Mouse (Mus musculus) layer of hippocampus, adult 11-12 months (tissue): Measurements from ENCODE around the gene Pls3.
"Not testable (repeated sequence)": the region's sequence is repeated elsewhere in the genome, so short reads cannot be mapped to it uniquely, and the experiment has no call there.

Experiments used
- DNase-seq: peaks from one replicate; pipeline ENCODE4 v3.0.0; 2022; ENCODE audit warnings: low spot score

Pls3 gene

DNA sequence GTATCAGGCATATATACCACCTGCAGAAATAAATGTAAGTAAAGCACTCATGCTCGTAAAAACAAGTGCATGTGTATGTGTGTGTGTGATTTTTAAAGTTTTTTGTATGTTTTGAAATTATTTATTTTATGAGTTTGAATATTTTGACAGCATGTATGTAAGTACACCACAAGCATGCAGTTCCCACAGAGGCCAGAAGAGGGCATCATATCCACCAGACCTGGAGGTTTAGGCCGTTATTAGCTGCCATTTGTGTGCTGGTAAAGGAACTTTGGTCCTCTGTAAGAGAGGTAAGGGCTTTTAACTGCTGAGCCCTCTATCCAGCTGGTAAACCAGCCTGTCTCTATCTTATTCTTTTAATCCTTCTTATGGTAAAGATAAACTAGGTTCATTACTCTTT, 97.5 kb downstream of the Pls3 start:
- DNase-seq, result no peak

DNA sequence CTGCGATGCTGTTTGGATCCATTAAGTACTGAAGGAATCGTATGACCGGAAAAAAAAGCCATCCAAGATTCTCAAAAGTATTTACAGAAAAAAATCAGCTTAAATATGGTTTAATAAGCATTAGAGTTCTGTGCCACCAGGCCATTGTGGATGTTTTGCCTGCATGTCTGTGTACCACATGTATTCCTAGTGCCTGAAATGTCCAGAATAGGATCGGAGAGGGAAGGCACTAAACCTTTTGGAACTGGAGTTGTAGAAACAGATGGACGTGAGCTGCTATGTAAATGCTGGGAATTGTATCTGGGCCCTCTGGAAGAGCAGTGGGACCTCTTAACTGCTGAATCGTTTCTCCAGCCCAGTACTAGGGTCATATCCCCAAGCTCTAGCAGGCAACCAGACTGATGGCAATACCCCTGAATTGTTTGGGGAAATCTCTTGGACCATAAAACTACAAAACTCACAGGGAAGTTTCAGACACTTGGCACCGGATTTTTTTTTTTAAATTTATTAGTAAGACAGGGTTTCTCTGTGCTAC, 110.1 kb downstream of the Pls3 start:
- DNase-seq, result no peak

DNA sequence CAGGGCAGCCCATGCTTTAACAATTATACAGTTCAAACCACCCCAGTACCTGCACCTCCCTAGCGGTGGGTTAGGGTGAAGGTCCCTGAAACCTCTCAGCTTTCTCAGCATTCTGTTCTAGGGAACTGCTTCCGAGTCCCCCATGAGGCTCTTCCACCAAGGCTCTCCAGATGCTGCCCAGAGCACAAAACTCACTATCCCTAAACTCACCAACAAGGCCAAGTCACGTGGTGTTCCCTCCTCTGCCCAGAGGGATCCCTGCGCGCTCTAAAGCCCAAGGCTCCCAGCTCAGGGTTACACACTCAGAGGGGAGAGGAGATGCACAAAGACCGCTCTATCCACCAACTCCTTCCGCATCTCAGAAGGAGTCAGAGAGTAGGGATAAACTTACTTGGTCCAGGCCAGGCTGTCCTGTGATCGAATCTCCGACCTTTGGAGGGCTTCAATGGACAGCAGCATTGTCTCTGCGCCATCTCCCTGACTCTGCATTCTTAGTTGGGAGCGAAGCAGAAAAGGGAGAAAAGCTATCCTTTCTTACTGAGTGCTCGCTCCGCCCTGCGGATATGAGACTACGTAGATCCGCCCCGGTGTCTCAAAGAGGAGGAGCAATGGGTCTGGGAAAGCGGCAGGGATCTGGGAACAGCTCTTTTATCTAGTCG, 110.7 kb downstream of the Pls3 start:
- peak; percentile 54 for DNase-seq

DNA sequence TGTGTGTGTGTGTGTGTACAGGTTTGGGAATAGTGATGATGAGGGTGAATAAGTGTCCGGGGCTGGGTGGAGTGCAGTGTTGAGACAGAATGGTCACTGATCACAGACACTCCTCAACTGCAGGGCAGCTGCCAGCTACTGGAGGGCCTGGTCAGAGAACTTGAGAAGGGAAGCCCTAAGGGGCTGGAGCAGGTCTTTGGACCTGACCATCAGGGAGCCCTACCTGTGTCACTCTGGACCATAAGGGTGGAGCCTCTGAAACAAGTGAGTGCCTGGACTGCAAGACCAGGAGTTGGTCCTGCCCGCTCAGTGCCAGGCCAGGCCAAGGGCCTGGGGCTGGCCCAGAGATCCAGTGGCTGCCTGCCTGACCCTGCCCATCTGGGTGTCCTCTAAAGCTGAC, 115.5 kb downstream of the Pls3 start:
- DNase-seq, result not testable (repeated sequence)

DNA sequence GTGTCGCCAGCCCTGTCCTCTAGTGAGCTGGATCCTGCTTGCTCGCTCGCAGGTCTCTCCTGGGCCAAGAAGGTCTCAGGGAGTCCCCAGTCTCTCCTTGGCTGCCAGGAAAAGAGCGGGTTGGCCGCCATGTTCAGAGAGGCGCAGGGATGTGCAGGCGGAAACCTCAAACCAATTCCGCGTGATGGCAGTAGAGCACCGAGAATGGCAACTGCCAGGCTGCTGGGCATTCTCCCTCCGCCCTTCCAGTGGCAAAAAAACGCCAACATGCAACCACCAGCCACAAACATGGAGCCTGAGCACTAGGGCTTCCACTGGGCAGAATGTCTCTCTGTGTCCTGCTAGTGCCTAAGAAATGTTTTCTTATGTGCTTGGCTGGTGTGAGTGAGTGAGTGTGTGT, 115.9 kb downstream of the Pls3 start:
- not testable (repeated sequence) for DNase-seq

DNA sequence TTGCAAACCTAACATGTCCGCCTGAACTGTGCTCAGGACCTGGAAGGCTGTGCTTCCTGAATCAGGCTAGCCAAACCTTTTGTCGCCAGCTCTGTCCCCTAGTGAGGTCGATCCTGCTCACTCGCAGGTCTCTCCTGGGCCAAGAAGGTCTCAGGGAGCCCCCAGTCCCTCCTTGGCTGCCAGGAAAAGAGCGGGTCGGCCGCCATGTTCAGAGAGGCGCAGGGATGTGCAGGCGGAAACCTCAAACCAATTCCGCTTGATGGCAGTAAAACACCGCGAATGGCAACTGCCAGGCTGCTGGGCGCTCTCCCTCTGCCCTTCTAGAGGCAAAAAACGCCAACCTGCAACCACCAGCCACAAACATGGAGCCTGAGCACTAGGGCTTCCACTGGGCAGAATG, 117.0 kb downstream of the Pls3 start:
- DNase-seq, result not testable (repeated sequence)

DNA sequence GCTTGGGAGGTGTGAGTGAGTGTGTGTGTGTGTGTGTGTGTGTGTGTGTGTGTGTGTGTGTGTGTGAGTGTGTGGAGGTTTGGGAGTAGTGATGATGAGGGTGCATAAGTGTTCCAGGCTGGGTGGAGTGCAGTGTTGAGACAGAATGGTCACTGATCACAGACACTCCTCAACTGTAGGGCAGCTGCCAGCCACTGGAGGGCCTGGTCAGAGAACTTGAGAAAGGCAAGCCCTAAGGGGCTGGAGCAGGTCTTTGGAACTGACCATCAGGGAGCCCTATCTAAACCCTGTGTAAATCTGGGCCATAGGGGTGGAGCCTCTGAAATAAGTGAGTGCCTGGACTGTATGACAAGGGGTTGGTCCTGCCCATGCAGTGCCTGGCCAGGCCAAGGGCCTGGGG, 120.5 kb downstream of the Pls3 start:
- not testable (repeated sequence) for DNase-seq

DNA sequence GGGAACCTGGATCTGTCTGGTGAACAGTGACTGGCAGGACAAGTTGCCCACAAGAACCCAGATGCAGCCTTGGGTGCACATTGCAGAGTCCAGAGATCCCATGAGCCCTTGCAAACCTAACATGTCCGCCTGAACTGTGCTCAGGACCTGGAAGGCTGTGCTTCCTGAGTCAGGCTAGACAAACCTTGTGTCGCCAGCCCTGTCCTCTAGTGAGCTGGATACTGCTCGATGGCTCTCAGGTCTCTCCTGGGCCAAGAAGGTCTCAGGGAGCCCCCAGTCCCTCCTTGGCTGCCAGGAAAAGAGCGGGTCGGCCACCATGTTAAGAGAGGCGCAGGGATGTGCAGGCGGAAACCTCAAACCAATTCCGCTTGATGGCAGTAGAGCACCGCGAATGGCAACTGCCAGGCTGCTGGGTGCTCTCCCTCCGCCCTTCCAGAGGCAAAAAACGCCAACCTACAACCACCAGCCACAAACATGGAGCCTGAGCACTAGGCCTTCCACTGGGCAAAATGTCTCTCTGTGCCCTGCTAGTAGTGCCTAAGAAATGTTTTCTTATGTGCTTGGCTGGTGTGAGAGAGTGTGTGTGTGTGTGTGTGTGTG, 124.8 kb downstream of the Pls3 start:
- DNase-seq, result not testable (repeated sequence)

DNA sequence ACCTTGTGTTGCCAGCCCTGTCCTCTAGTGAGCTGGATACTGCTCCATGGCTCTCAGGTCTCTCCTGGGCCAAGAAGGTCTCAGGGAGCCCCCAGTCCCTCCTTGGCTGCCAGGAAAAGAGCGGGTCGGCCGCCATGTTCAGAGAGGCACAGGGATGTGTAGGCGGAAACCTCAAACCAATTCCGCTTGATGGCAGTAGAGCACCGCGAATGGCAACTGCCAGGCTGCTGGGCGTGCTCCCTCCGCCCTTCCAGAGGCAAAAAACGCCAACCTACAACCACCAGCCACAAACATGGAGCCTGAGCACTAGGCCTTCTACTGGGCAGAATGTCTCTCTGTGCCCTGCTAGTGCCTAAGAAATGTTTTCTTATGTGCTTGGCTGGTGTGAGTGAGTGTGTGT, 125.7 kb downstream of the Pls3 start:
- not testable (repeated sequence) for DNase-seq

DNA sequence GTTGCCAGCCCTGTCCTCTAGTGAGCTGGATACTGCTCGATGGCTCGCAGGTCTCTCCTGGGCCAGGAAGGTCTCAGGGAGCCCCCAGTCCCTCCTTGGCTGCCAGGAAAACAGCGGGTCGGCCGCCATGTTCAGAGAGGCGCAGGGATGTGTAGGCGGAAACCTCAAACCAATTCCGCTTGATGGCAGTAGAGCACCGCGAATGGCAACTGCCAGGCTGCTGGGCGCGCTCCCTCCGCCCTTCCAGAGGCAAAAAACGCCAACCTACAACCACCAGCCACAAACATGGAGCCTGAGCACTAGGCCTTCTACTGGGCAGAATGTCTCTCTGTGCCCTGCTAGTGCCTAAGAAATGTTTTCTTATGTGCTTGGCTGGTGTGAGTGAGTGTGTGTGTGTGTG, 130.5 kb downstream of the Pls3 start:
- DNase-seq, result not testable (repeated sequence)

DNA sequence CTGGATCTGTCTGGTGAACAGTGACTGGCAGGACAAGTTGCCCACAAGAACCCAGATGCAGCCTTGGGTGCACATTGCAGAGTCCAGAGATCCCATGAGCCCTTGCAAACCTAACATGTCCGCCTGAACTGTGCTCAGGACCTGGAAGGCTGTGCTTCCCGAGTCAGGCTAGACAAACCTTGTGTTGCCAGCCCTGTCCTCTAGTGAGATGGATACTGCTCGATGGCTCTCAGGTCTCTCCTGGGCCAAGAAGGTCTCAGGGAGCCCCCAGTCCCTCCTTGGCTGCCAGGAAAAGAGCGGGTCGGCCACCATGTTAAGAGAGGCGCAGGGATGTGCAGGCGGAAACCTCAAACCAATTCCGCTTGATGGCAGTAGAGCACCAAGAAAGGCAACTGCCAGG, 135.5 kb downstream of the Pls3 start:
- DNase-seq, result not testable (repeated sequence)
